Comparison of ENCODE assay signal across 10 mouse cellular contexts in genomic region chr19:24851456-24852315, GRCm38 (mm10). TPM values are rescaled to one million over a fixed set of nuclear protein-coding genes. Genes with fewer than 3 reads are reported as not detected.
A peak's percentile ranks its signal among the peaks of the same experiment; 100 is the strongest.
DNase-seq lines count a peak whose midpoint lies in the region; ATAC-seq and TF ChIP-seq lines count a peak whose summit lies in the region.
"Had no signal": no experiment of that assay in that cellular context is flagged by ENCODE, and none has a peak within 500 bp of the region (broad histone marks: within the 10 kb centered on the region; RNA-seq: fewer than 3 reads in every experiment).

No protein-coding gene starts in this region.

- no peak overlapping the region for H3K4me3 ChIP-seq in cerebellum, adult 2 months (replicated peaks; ENCODE audit: insufficient read depth, low read depth, low read length)
- H3K4me3 ChIP-seq in hindbrain, embryonic 16.5 days (ENCODE audit: low read length) = no peak overlapping the region
- no peak overlapping the region for H3K4me3 ChIP-seq in myocyte
- H3K4me3 ChIP-seq in liver, embryonic 12.5 days = no peak overlapping the region

- H3K9ac ChIP-seq in hindbrain, embryonic 16.5 days (ENCODE audit: low read depth, low read length) = peak overlapping the region; percentile 2; the same call in 1 of the 2 replicates
- H3K9ac ChIP-seq in liver, embryonic 12.5 days = no peak overlapping the region

- H3K27ac ChIP-seq in cerebellum, adult 2 months (ENCODE audit: insufficient read depth, low read length) = no peak overlapping the region
- H3K27ac ChIP-seq in hindbrain, embryonic 16.5 days (ENCODE audit: low read depth, low read length) = no peak overlapping the region
- no peak overlapping the region for H3K27ac ChIP-seq in liver, embryonic 12.5 days

- no peak for TF ChIP-seq CTCF in cerebellum, adult 2 months (IDR thresholded peaks at IDR 0.05; ENCODE audit: borderline replicate concordance, insufficient read depth, low read depth, low read length)

- H3K36me3 ChIP-seq in hindbrain, embryonic 16.5 days (ENCODE audit: control insufficient read depth, insufficient read depth, low read length) = no peaks in the 10 kb centered on the region
- no peaks in the 10 kb centered on the region for H3K36me3 ChIP-seq in myocyte (ENCODE audit: control insufficient read depth, insufficient read depth)
- no peaks in the 10 kb centered on the region for H3K36me3 ChIP-seq in liver, embryonic 12.5 days

- peak overlapping the region; percentile 40 for H3K4me2 ChIP-seq in hindbrain, embryonic 16.5 days (ENCODE audit: low read length)
- H3K4me2 ChIP-seq in myocyte (ENCODE audit: low read depth) = peak overlapping the region; percentile 45
- no peak overlapping the region for H3K4me2 ChIP-seq in liver, embryonic 12.5 days

- TF ChIP-seq POLR2A in cerebellum, adult 2 months (IDR thresholded peaks at IDR 0.05; ENCODE audit: borderline replicate concordance, insufficient read depth, low read length) = no peak
- no peak for TF ChIP-seq POLR2A in myocyte (IDR thresholded peaks at IDR 0.05; ENCODE audit: insufficient read length, low read depth)

- no peaks in the 10 kb centered on the region for H3K9me3 ChIP-seq in hindbrain, embryonic 16.5 days (ENCODE audit: control insufficient read depth, low read length)
- H3K9me3 ChIP-seq in liver, embryonic 12.5 days (replicated peaks) = no peaks in the 10 kb centered on the region

- peak; percentile 33 to 61 for DNase-seq in cerebellum, postnatal 14 days
- no peak for DNase-seq in cerebellum, adult 2 months
- DNase-seq in right cerebral cortex, postnatal 14 days = peak; percentile 45
- DNase-seq in right cerebral cortex, adult 2 months (ENCODE audit: low spot score in 2 of 2) = no peak
- DNase-seq in thymus, postnatal 25 days = no peak

- H3K4me1 ChIP-seq in cerebellum, adult 2 months (ENCODE audit: control insufficient read depth, insufficient read depth, low read length) = no peaks in the 10 kb centered on the region
- peaks cover 4% of the 10 kb centered on the region; the same call in 1 of the 2 replicates for H3K4me1 ChIP-seq in hindbrain, embryonic 16.5 days (ENCODE audit: control insufficient read depth, insufficient read depth, low read depth, low read length)
- H3K4me1 ChIP-seq in liver, embryonic 12.5 days = no peaks in the 10 kb centered on the region

- H3ac ChIP-seq in myocyte (ENCODE audit: control insufficient read depth, insufficient read length) = no peak overlapping the region

- H3K79me2 ChIP-seq in myocyte (ENCODE audit: control insufficient read depth, insufficient read depth) = peaks cover 3% of the 10 kb centered on the region

- WGBS in cerebellum, adult 2 months = 30% methylated on average over 21 of the region's 21 CpGs
- 53% methylated on average over 21 of the region's 21 CpGs for WGBS in hindbrain, embryonic 16.5 days
- 80% methylated on average over 21 of the region's 21 CpGs for WGBS in liver, embryonic 12.5 days (ENCODE audit: insufficient replicate concordance)

- H3K27me3 ChIP-seq in cerebellum, adult 2 months (ENCODE audit: control insufficient read depth, insufficient read depth, low read length) = no peaks in the 10 kb centered on the region
- H3K27me3 ChIP-seq in hindbrain, embryonic 16.5 days (replicated peaks; ENCODE audit: control insufficient read depth, insufficient read depth, low read length) = no peaks in the 10 kb centered on the region
- no peaks in the 10 kb centered on the region for H3K27me3 ChIP-seq in myocyte (ENCODE audit: control insufficient read depth, insufficient read depth, insufficient read length)
- no peaks in the 10 kb centered on the region for H3K27me3 ChIP-seq in liver, embryonic 12.5 days (replicated peaks)

- peak; percentile 34; the same call in 1 of the 2 replicates for ATAC-seq in hindbrain, embryonic 16.5 days
- ATAC-seq in liver, embryonic 12.5 days = no peak

TF ChIP-seq in myocyte, 11 proteins besides CTCF, POLR2A, EP300 and RAD21:
- TF ChIP-seq SRF (IDR thresholded peaks at IDR 0.05; ENCODE audit: control insufficient read depth, insufficient read length, low read depth) (no peak), MYOG (IDR thresholded peaks at IDR 0.05; ENCODE audit: control insufficient read depth in 1 of 3, insufficient read depth in 1 of 3, insufficient read length in 2 of 3, low read depth in 2 of 3) (peak in 1 of 3 experiments; percentile 26), MYOD1 (IDR thresholded peaks at IDR 0.05; ENCODE audit: control insufficient read depth in 1 of 3, insufficient read length in 2 of 3, low read depth in 2 of 3) (peak in 1 of 3 experiments; percentile 11)

RNA-seq across cellular contexts. Expression of gene Pgm5, which starts 10.0 kb away (rescaled TPM):
- polyA plus RNA-seq in cerebellum, adult 2 months (2012; rRNA removed) = 3.8 and 4.3 TPM in 2 replicates
- 1.3 and 1.7 TPM in 2 replicates for polyA plus RNA-seq in hindbrain, embryonic 16.5 days (2015; fragmentation: Nextera tagmentation; extraction: Ambion mirVana)
- polyA plus RNA-seq in myocyte (2012; fragmentation: generic; extraction: Trizol) = 68.6 TPM
- 0.39 and 0.62 TPM in 2 replicates for polyA plus RNA-seq in liver, embryonic 12.5 days (2016; fragmentation: Nextera tagmentation; extraction: Ambion mirVana)

RNA-seq across cellular contexts. Expression of gene Gm10053, which starts 23.8 kb away (rescaled TPM):
- polyA plus RNA-seq in cerebellum, adult 2 months (2012; rRNA removed) = 166 and 167 TPM in 2 replicates
- 292 and 322 TPM in 2 replicates for polyA plus RNA-seq in hindbrain, embryonic 16.5 days (2015; fragmentation: Nextera tagmentation; extraction: Ambion mirVana)
- polyA plus RNA-seq in myocyte (2012; fragmentation: generic; extraction: Trizol) = 160 TPM
- 210 and 231 TPM in 2 replicates for polyA plus RNA-seq in liver, embryonic 12.5 days (2016; fragmentation: Nextera tagmentation; extraction: Ambion mirVana)

RNA-seq across cellular contexts. Expression of gene Foxd4, which starts 49.3 kb away (rescaled TPM):
- 0.07 TPM in 1 of 2 replicates, not detected in the other for polyA plus RNA-seq in cerebellum, adult 2 months (2012; rRNA removed)
- 0.27 TPM in 1 of 2 replicates, not detected in the other for polyA plus RNA-seq in hindbrain, embryonic 16.5 days (2015; fragmentation: Nextera tagmentation; extraction: Ambion mirVana)
- polyA plus RNA-seq in myocyte (2012; fragmentation: generic; extraction: Trizol) = not detected
- polyA plus RNA-seq in liver, embryonic 12.5 days (2016; fragmentation: Nextera tagmentation; extraction: Ambion mirVana) = not detected in 2 replicates
- polyA plus RNA-seq: C2C12; limb, embryonic 11.5 days had no signal

Comparison
In these comparisons a context has a peak if more than half of its experiments do, and no peak if none do; other contexts are left out.
1. DNase-seq: peak in cerebellum, postnatal 14 days (2 of 2) and right cerebral cortex, postnatal 14 days (single experiment); none in cerebellum, adult 2 months (0 of 2), right cerebral cortex, adult 2 months (0 of 2) and thymus, postnatal 25 days (single experiment).
2. RNA of gene Pgm5, which starts 10.0 kb away (polyA plus RNA-seq): 68.6 TPM in myocyte (single experiment); 3.8 to 4.3 TPM in cerebellum, adult 2 months, 1.3 to 1.7 TPM in hindbrain, embryonic 16.5 days and 0.39 to 0.62 TPM in liver, embryonic 12.5 days; every median in the first group is over 10 times any median in the second.